Mouse (Mus musculus) stomach, postnatal 0 days (tissue): ENCODE data around the gene Cd59b. TPM values are rescaled to one million over a fixed set of nuclear protein-coding genes. Genes with fewer than 3 reads are reported as not detected.

Experiments used
- ATAC-seq: fragments of 200-750 bp; cut with Nextera tagmentation; 2 replicates; pipeline ENCODE4 v1.8.0; 2017; ENCODE audit not compliant: low FRiP score, low TSS enrichment
- DNase-seq: peaks from one replicate; pipeline ENCODE4 v3.0.0-alpha.2; 2016; ENCODE audit warnings: low spot score
- H3K27ac ChIP-seq: fragments of 300-500 bp; sonication (generic); replicated peaks from 2 replicates; pipeline ENCODE4 v1.5.1; 2014; ENCODE audit warnings: mild to moderate bottlenecking, control low read depth
- H3K27me3 ChIP-seq: fragments of 300-500 bp; sonication (generic); 2 replicates; pipeline ENCODE4 v1.6.1; 2014; ENCODE audit warnings: low read length; ENCODE audit not compliant: control insufficient read depth, insufficient read depth
- H3K36me3 ChIP-seq: fragments of 300-500 bp; sonication (generic); 2 replicates; pipeline ENCODE4 v1.6.1; 2014; ENCODE audit warnings: low read length, mixed read lengths; ENCODE audit not compliant: control insufficient read depth, insufficient read depth
- H3K4me1 ChIP-seq: fragments of 300-500 bp; sonication (generic); replicated peaks from 2 replicates; pipeline ENCODE4 v1.6.1; 2014; ENCODE audit warnings: antibody characterized with exemption; ENCODE audit not compliant: control insufficient read depth, insufficient read depth
- H3K4me2 ChIP-seq: fragments of 300-500 bp; sonication (generic); replicated peaks from 2 replicates; pipeline ENCODE4 v1.6.1; 2014; ENCODE audit warnings: low read depth, mild to moderate bottlenecking, control low read depth, moderate library complexity
- H3K4me3 ChIP-seq: fragments of 300-500 bp; sonication (generic); 2 replicates; pipeline ENCODE4 v1.5.1; 2014; ENCODE audit warnings: low read depth, low read length, control low read depth
- H3K9ac ChIP-seq: fragments of 300-500 bp; sonication (generic); 2 replicates; pipeline ENCODE4 v1.6.1; 2014; ENCODE audit warnings: mild to moderate bottlenecking, low read length, control low read depth, mixed read lengths
- H3K9me3 ChIP-seq: fragments of 300-500 bp; sonication (generic); 2 replicates; pipeline ENCODE4 v1.6.1; 2016; ENCODE audit warnings: low read length; ENCODE audit not compliant: control insufficient read depth
- CTCF ChIP-seq: IDR thresholded peaks from 2 replicates; pipeline ENCODE4 v1.5.1; 2016; ENCODE audit warnings: antibody characterized with exemption, low read depth, mild to moderate bottlenecking, moderate library complexity
- EP300 ChIP-seq: optimal IDR thresholded peaks from 2 replicates; pipeline ENCODE3; 2016; ENCODE audit warnings: antibody characterized with exemption
- WGBS: fragments of 180-500 bp; shearing (Covaris S2); extraction: QIAGEN DNeasy Blood & Tissue Kit; methylation state at CpG from one replicate; pipeline ENCODE4 v1.1.7; 2014; 5-methylcytosine and 5-hydroxymethylcytosine counted together
- polyA plus RNA-seq: library from polyadenylated mRNA; unstranded; fragments of >200 nt; fragmentation: Nextera tagmentation; extraction: Ambion mirVana; gene quantifications from 2 replicates; pipeline ENCODE4 v1.2.1, GENCODE M21; 2015

Cd59b gene
- polyA plus RNA-seq, 1 experiment from 2014 or later: 5.5 TPM

GRCm38 (mm10) chr2:104128803-104129531 lies 59.3 kb downstream of the Cd59b start:
- WGBS: 73% methylated on average over 13 of the region's 13 CpGs
- no peak overlapping the region for H3K27ac ChIP-seq

GRCm38 (mm10) chr2:104130165-104130564 lies 60.5 kb downstream of the Cd59b start:
- DNase-seq (peak; percentile 44), ATAC-seq (peak; percentile 62)
- Histone ChIP-seq H3K4me3 (no peak overlapping the region), H3K9me3 (no peaks in the 10 kb centered on the region), H3K27me3 (no peaks in the 10 kb centered on the region), H3K4me2 (no peak overlapping the region), H3K4me1 (no peaks in the 10 kb centered on the region), H3K36me3 (no peaks in the 10 kb centered on the region), H3K9ac (no peak overlapping the region), H3K27ac (0 out of 2 replicates have a peak overlapping the region, but pooled peaks have one; percentile 14)
- no peak for TF ChIP-seq EP300
- no peak for TF ChIP-seq CTCF
- 45% methylated on average over 6 of the region's 6 CpGs for WGBS

More at GRCm38 (mm10) chr2:104128803-104129531, 59.3 kb downstream of the Cd59b start:
- Histone ChIP-seq H3K9me3 (no peaks in the 10 kb centered on the region), H3K36me3 (no peaks in the 10 kb centered on the region), H3K4me3 (no peak overlapping the region), H3K4me1 (no peaks in the 10 kb centered on the region), H3K4me2 (no peak overlapping the region), H3K9ac (no peak overlapping the region), H3K27me3 (no peaks in the 10 kb centered on the region)
- no peak for TF ChIP-seq EP300
- TF ChIP-seq CTCF: no peak
- no peak for DNase-seq
- peak; percentile 13; the same call in 1 of the 2 replicates for ATAC-seq

DNA sequence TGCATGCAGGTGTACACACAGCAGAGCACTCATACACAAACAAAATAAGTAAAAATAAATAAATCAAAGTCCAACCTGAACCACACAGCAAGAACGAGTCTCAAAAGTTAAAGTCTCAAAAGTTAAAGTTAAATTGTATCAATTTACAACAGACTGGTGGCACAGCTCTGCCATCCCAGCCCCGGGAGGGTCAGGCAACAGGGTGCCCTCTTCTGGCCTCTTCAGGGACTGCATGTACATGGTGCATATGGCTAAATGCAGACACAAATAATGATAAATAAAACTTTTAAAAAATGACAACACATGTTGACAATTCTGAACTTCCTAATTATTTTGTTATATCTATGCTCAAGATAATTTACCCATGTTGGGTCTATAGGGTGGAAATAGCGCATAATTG lies 61.3 kb downstream of the Cd59b start:
- peak; percentile 76 for TF ChIP-seq CTCF
- TF ChIP-seq EP300: no peak
- peak; percentile 73 for DNase-seq
- Histone ChIP-seq H3K27me3 (no peaks in the 10 kb centered on the region), H3K9ac (no peak overlapping the region), H3K4me2 (no peak overlapping the region), H3K4me3 (no peak overlapping the region), H3K36me3 (no peaks in the 10 kb centered on the region), H3K27ac (no peak overlapping the region), H3K9me3 (no peaks in the 10 kb centered on the region), H3K4me1 (no peaks in the 10 kb centered on the region)
- WGBS: 65% methylated on average over 3 of the region's 3 CpGs
- no peak for ATAC-seq

DNA sequence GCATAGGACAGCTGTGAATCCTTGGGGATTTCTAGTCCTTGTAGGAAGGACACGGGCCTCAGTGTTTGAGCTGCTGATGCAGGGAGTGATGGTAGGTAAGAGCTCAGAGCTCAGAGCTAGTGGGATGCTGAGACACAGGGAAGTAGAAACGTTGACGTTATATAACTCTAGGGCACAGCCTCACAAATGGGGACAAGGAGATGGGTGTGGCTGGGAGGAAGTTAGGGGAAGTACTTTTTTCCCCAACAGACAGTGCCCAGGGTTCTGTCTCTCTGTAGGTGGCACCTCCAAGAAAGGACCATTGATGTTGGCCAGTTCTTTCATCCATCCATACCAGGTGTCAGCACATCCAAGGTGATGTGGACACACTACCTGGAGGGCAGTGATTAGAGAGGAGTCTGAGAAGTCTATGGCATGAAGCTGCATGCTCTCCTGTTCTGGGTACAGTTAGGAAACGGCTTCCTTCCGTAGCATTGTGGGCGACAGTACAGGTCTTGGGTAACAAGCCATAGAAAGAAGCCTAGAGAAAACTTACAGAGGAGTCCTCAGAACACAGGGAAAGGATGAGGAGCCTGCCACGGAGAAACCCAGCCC lies 62.7 kb downstream of the Cd59b start:
- Histone ChIP-seq H3K36me3 (no peaks in the 10 kb centered on the region), H3K4me1 (no peaks in the 10 kb centered on the region), H3K27ac (no peak overlapping the region), H3K9ac (no peak overlapping the region), H3K9me3 (no peaks in the 10 kb centered on the region), H3K4me3 (no peak overlapping the region), H3K4me2 (no peak overlapping the region), H3K27me3 (no peaks in the 10 kb centered on the region)
- 67% methylated on average over 7 of the region's 7 CpGs for WGBS
- ATAC-seq: no peak
- DNase-seq: no peak
- TF ChIP-seq EP300 (no peak), CTCF (no peak)

DNA sequence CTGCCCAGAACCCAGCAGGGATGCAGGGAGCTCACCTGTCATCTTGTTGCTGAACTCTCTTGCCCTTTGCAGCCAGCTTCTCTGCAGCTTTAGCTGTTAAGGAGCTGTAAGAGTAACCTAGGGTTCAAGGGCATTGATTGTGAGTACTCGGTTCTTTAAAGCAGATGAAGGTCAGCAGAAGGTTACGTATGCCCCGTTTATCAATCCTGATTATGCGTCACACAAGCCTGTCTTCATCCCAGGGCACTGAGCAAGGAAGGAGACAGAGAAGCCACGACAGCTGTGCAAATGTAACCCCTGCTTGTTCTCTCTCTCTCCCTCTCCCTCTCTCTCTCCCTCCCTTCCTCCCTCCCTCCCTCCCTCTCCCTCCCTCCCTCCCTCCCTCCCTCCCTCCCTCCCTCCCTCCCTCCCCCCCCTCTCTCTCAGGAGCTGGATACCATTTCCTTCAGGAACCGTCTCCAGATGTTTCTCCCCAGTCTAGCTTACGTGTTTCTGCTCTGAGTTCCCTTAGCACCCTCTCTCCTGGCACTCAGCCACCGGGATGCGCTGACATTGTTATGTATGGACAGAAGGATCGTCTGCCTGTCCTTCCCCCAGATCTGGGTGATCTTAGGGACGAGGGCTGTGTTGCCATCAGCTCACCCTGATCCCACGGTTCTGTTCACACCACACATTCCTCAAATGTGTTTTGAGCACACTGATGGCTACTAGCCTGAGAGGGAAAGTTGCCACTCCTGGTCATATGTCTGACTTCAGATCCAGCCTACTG lies 63.6 kb downstream of the Cd59b start:
- Histone ChIP-seq H3K4me1 (no peaks in the 10 kb centered on the region), H3K36me3 (no peaks in the 10 kb centered on the region), H3K9ac (no peak overlapping the region), H3K9me3 (no peaks in the 10 kb centered on the region), H3K27ac (no peak overlapping the region), H3K4me3 (no peak overlapping the region), H3K27me3 (no peaks in the 10 kb centered on the region), H3K4me2 (no peak overlapping the region)
- WGBS: 24% methylated on average over 12 of the region's 12 CpGs
- DNase-seq: no peak
- TF ChIP-seq CTCF: no peak
- TF ChIP-seq EP300: no peak
- no peak for ATAC-seq
